Mouse (Mus musculus) hindbrain, postnatal 0 days (tissue): ENCODE results near the gene Hmga2. TPM values are rescaled to one million over a fixed set of nuclear protein-coding genes. Genes with fewer than 3 reads are reported as not detected.

Source experiments
- ATAC-seq: fragments of 200-750 bp; cut with Nextera tagmentation; 2 replicates; pipeline ENCODE4 v1.8.0; 2017; ENCODE audit warnings: mild to moderate bottlenecking, moderate TSS enrichment, moderate library complexity
- DNase-seq: peaks from one replicate; pipeline ENCODE4 v3.0.0-alpha.2; 2015; ENCODE audit warnings: low spot score
- H3K27ac ChIP-seq: fragments of 300-500 bp; sonication (generic); 2 replicates; pipeline ENCODE4 v1.5.1; 2014; ENCODE audit warnings: mild to moderate bottlenecking
- H3K27me3 ChIP-seq: fragments of 300-500 bp; sonication (generic); 2 replicates; pipeline ENCODE4 v1.6.1; 2014; ENCODE audit warnings: low read length, mixed read lengths; ENCODE audit not compliant: insufficient read depth
- H3K36me3 ChIP-seq: fragments of 300-500 bp; sonication (generic); 2 replicates; pipeline ENCODE4 v1.6.1; 2014; ENCODE audit warnings: low read length, mixed read lengths; ENCODE audit not compliant: insufficient read depth
- H3K4me1 ChIP-seq: fragments of 300-500 bp; sonication (generic); 2 replicates; pipeline ENCODE4 v1.6.1; 2014; ENCODE audit warnings: antibody characterized with exemption, low read length, mixed read lengths; ENCODE audit not compliant: insufficient read depth
- H3K4me2 ChIP-seq: fragments of 300-500 bp; sonication (generic); 2 replicates; pipeline ENCODE4 v1.6.1; 2014; ENCODE audit warnings: low read depth, mild to moderate bottlenecking, low read length, moderate library complexity, mixed read lengths
- H3K4me3 ChIP-seq: fragments of 300-500 bp; sonication (generic); 2 replicates; pipeline ENCODE4 v1.5.1; 2014; ENCODE audit warnings: low read length
- H3K9ac ChIP-seq: fragments of 300-500 bp; sonication (generic); replicated peaks from 2 replicates; pipeline ENCODE4 v1.6.1; 2014; ENCODE audit warnings: mild to moderate bottlenecking, low read length, moderate library complexity, mixed read lengths
- H3K9me3 ChIP-seq: fragments of 300-500 bp; sonication (generic); 2 replicates; pipeline ENCODE4 v1.6.1; 2016; ENCODE audit warnings: low read length, mixed read lengths
- CTCF ChIP-seq: IDR thresholded peaks from 2 replicates; pipeline ENCODE4 v1.5.1; 2016; ENCODE audit warnings: antibody characterized with exemption, control low read depth, low read depth
- WGBS: fragments of 180-500 bp; shearing (Covaris S2); extraction: QIAGEN DNeasy Blood & Tissue Kit; methylation state at CpG from one replicate; pipeline ENCODE4 v1.1.7; 2014; 5-methylcytosine and 5-hydroxymethylcytosine counted together
- polyA plus RNA-seq: library from polyadenylated mRNA; unstranded; fragments of >200 nt; fragmentation: Nextera tagmentation; extraction: Ambion mirVana; gene quantifications from 2 replicates; pipeline ENCODE4 v1.2.1, GENCODE M21; 2015
- total RNA-seq: library from RNA; depleted of rRNA; stranded (reverse); fragments of >200 nt; gene quantifications from 2 replicates; pipeline ENCODE4 v1.2.3, GENCODE M21; 2014

Hmga2 gene
- total and polyA plus RNA-seq, 2 experiments from 2014 or later: 0.98 to 1.2 TPM

DNA sequence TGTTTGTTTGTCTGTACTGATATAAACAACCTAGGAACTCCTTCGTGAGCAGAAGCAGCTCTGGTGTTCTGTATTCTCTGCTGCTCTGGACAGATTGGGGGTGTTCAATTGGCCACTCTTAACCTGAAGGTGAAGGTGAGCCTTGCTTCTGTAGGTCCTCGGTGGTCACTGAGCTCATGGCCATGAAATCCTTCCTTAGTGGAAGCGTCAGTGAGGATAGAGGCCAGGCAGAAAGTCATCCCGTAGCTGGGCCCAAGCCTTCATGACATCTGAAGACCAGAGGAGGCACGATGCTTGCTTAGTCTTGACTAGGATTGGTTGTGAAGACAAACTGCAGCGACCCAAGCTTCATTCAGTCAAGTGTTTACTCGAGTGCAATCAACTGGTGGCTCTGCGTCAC, 35.9 kb upstream of the Hmga2 start:
- Histone ChIP-seq H3K4me1 (no peaks in the 10 kb centered on the region), H3K4me3 (no peak overlapping the region), H3K36me3 (no peaks in the 10 kb centered on the region), H3K9ac (no peak overlapping the region), H3K4me2 (no peak overlapping the region), H3K27ac (no peak overlapping the region), H3K9me3 (no peaks in the 10 kb centered on the region), H3K27me3 (no peaks in the 10 kb centered on the region)
- TF ChIP-seq CTCF: no peak
- DNase-seq: no peak
- 91% methylated on average over 8 of the region's 8 CpGs for WGBS
- no peak for ATAC-seq

DNA sequence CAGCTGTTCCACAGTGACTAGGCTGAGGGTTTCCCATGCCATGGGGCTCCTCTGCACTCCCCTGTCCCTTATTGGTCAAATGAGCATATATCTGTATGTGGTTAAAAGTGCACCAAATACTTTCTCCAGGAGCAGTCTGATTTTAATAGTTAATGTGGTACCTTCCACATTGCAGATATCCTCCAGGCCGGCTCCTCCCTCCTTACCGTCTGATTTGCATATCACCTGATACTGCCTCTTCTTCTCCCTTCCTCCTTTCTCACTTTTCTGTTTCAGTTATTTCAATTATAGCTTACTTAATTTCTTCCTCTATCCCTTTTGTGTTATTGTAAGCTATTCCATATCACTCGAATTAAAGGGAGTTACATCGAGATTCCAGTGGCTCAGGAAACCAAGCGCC, 27.7 kb upstream of the Hmga2 start:
- Histone ChIP-seq H3K4me1 (no peaks in the 10 kb centered on the region), H3K4me3 (no peak overlapping the region), H3K27me3 (no peaks in the 10 kb centered on the region), H3K9ac (no peak overlapping the region), H3K36me3 (no peaks in the 10 kb centered on the region), H3K4me2 (no peak overlapping the region), H3K27ac (no peak overlapping the region), H3K9me3 (no peaks in the 10 kb centered on the region)
- whole genome bisulfite sequencing: 90% methylated on average over 5 of the region's 5 CpGs
- TF ChIP-seq CTCF: no peak
- ATAC-seq (no peak), DNase-seq (no peak)

DNA sequence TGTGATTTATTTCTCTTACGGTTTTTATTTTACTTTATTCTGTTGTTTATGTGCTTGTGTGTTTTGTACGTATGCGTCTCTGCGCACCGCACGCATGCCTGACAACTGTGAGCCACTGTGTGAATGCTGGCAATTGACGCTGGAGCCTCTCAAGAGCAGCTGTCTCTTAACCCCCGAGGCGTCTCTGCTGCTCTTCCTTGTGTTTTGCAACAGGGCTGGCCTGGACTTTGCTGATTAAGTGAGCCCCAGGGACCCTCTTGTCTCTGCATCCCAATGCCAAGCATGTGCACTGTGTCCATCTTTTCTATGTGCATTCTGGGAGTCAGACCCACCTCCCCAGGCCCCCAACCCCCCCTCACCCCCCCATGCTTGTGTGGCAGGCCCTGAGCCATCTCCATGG, 24.5 kb upstream of the Hmga2 start:
- Histone ChIP-seq H3K4me1 (no peaks in the 10 kb centered on the region), H3K4me2 (no peak overlapping the region), H3K9me3 (no peaks in the 10 kb centered on the region), H3K9ac (no peak overlapping the region), H3K36me3 (no peaks in the 10 kb centered on the region), H3K4me3 (no peak overlapping the region), H3K27me3 (no peaks in the 10 kb centered on the region), H3K27ac (no peak overlapping the region)
- ATAC-seq: no peak
- peak; percentile 51 for DNase-seq
- TF ChIP-seq CTCF: no peak
- 42% methylated on average over 9 of the region's 9 CpGs for WGBS

DNA sequence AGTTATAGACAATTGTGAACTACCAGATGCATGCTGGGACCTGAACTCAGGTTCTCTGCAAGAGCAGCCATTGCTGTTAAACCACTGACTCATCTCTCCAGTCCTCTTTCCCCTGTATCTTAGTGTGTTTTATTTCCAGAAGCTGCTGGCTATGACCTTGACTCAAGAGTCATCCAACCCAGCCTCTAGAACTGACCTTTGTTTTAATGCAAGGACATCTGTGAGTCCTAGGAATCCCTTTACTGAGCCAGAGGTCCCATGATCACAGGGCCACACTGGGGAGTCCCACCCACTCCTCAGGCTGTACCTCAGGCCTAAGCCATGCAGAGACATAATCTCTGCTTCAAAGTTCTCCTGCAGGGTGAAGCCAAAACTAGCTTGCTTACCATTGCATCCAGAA, 21.8 kb upstream of the Hmga2 start:
- Histone ChIP-seq H3K36me3 (no peaks in the 10 kb centered on the region), H3K27me3 (no peaks in the 10 kb centered on the region), H3K27ac (no peak overlapping the region), H3K9me3 (no peaks in the 10 kb centered on the region), H3K4me3 (no peak overlapping the region), H3K4me1 (no peaks in the 10 kb centered on the region; the same call in 1 of the 2 replicates), H3K4me2 (no peak overlapping the region), H3K9ac (no peak overlapping the region)
- TF ChIP-seq CTCF: no peak
- no peak for DNase-seq
- ATAC-seq: no peak

DNA sequence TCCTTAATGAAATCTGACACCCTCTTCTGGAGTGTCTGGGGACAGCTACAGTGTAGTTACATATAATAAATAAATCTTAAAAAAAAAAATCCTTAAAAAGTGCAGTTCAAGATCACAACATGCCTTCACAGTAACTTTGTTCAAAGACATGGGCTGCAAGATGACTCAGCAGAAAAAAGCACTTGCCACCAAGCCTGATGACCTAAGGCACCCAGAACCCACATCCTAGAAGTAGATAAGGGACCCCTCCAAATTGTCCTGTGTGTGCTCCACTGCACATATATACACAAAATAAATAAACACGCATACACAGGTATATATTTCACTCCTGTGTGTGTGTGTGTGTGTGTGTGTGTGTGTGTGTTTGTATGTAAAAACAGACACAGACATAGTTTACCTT, 18.4 kb upstream of the Hmga2 start:
- WGBS: 100% methylated on average over 1 of the region's 1 CpGs
- ATAC-seq: no peak
- no peaks in the 10 kb centered on the region; the same call in 1 of the 2 replicates for H3K4me1 ChIP-seq

DNA sequence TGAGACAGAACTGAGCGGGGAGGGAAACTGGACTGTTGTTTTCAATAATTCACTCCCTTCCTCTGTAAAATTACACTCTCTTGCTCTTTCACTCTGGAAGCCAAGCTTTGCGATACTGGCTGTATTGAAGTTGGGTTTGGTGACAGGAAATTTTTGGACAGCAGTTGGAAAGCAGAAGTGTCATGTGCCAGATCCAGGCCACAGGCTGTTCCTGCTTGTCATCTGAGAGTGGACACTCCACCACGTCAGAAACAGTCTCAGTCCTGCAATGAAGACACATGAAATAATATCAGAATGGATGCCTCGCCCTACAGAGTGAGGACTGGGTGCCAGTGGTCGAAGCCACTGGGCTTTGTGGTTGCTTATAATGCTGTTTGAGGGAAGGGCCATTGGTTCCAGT, 15.2 kb upstream of the Hmga2 start:
- H3K4me3 ChIP-seq: no peak overlapping the region
- no peak for DNase-seq
- H3K36me3 ChIP-seq: no peaks in the 10 kb centered on the region
- peaks cover 10% of the 10 kb centered on the region for H3K9me3 ChIP-seq
- WGBS: 83% methylated on average over 5 of the region's 5 CpGs
- TF ChIP-seq CTCF: no peak
- ATAC-seq: no peak
- H3K4me1 ChIP-seq: no peaks in the 10 kb centered on the region; the same call in 1 of the 2 replicates
- H3K27me3 ChIP-seq: no peaks in the 10 kb centered on the region
- no peak overlapping the region for H3K4me2 ChIP-seq
- no peak overlapping the region for H3K9ac ChIP-seq
- no peak overlapping the region for H3K27ac ChIP-seq

More for the DNA sequence above, 18.4 kb upstream of the Hmga2 start:
- Histone ChIP-seq H3K27ac (no peak overlapping the region), H3K9ac (no peak overlapping the region), H3K4me2 (no peak overlapping the region), H3K36me3 (no peaks in the 10 kb centered on the region), H3K27me3 (no peaks in the 10 kb centered on the region), H3K9me3 (no peaks in the 10 kb centered on the region), H3K4me3 (no peak overlapping the region)
- DNase-seq: no peak
- TF ChIP-seq CTCF: no peak

DNA sequence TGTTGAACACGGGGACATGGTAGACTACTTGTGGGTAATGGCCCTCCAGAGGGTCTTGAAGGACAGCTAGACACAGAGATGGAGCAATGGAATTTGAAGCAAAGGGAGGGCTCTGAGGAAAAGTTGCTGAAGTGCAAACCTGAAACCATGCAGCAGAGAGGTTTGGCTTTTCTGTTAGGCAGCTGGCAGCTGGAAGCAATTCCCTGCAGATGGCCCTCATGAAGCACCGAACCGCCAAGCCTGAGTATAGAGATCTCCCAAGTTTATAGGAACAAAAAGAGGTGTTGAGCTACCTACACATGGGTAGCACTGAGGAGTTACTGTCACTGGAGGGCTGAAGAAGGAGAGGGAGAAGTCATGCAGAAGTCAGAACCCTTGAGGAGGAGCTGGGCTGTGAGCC, 13.3 kb upstream of the Hmga2 start:
- Histone ChIP-seq H3K9ac (no peak overlapping the region), H3K4me3 (no peak overlapping the region), H3K9me3 (peaks cover 13% of the 10 kb centered on the region), H3K36me3 (no peaks in the 10 kb centered on the region), H3K27me3 (no peaks in the 10 kb centered on the region), H3K27ac (no peak overlapping the region), H3K4me1 (no peaks in the 10 kb centered on the region; the same call in 1 of the 2 replicates), H3K4me2 (no peak overlapping the region)
- WGBS: 91% methylated on average over 3 of the region's 3 CpGs
- no peak for TF ChIP-seq CTCF
- ATAC-seq: no peak
- DNase-seq: no peak
